Mouse (Mus musculus) thymus, postnatal 36 days (tissue): ENCODE results near the gene Tmc6.
"Not testable (repeated sequence)": the region's sequence is repeated elsewhere in the genome, so short reads cannot be mapped to it uniquely, and the experiment has no call there.

Source experiments
- DNase-seq, 2 experiments: peaks; one replicate each; pipeline ENCODE4 v3.0.0; 2022; ENCODE audit warnings: mixed read lengths in 2 of 2

The Tmc6 gene

DNA sequence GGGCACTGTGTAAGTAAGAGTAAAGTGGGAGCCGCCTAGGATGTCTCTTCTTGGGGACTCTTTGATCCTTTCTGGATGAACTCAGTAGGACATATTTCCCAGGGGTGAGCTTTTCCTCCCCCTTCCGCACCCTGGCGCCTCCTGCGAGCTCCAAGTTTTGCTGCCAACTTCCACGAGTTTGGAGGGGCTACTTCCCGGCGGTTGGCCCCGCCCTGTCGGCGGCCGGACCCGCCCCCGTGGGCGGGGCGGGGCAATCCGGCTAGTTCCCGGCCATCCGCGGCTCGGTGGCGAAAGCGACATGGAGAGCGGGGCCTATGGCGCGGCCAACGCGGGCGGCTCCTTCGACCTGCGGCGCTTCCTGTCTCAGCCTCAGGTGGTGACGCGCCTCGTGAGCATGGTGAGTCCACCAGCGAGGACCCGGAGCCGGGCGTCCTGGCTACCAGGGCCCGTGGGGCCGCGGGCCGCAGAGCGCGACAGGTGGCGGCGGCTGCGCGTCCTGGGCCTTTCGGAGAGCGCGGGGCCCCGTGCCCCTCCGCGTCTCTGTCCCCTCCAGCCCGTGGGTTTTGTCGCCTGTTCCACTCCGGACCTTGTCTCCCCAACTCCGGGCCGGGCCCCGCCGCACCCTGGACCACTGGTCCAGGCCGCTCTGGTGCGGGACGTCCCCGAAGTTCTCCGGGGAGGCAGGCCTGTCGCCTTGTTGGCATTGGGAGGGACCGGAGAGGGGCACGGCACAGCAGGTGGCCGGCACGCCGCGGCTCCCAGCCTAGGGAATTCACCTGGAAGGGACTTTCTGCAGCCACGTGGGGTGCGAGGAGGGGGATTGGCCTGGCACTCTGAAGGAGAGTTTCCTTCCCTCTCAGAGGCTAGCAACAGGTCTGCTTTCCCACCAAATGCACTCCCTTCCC is 27.7 kb upstream of the Tmc6 start, which contains the start of the genes Gm20708 and Syngr2:
Gene Gm20708, plus strand, starts transcription at position 262 of the 905 bp plus-strand sequence.
Gene Syngr2, plus strand, starts transcription at position 262 of the 905 bp plus-strand sequence.
- peak; percentile 75 to 76 for DNase-seq

- no peak for DNase-seq
Measured at GRCm38 (mm10) chr11:117806781-117807180, 24.8 kb upstream of the Tmc6 start.

GRCm38 (mm10) chr11:117803166-117803688 is 21.2 kb upstream of the Tmc6 start:
- DNase-seq: no peak

DNA sequence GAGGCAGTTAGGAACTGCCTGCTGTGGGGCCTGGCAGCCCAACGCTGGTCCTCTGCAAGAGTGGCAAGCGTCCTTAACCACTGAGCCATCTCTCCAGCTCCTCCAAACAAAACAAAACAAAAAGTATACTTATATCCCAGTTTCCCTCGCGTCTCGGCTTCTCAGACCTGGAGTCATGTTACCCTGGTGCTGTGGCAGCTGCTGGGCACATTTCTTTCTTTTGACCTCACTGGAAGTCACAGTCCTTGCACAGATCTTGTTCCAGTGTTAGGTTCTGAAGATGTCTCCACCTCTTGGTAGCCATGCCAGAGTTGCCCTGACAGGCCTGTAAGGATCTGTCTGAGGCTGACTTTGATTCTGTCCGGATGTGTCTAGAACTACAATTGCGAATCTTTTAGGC is 19.7 kb upstream of the Tmc6 start:
- DNase-seq: no peak

DNA sequence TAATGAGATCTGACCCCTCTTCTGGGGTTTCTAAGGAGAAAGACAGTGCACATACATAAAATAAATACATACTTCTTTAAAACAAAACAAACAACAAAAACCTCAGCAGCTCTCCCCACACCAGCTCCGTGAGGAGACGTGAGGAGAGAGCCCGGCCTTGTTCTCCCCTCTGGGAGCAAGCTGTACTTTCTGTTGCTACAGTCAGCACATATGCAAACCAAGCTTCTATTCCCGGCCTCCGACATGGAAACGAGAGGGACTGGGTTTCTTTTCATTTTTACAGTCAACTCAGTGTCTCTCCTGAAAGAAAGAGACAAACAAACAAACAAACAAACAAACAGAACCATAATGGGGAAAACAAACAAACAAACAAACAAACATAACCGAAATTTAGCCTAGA is 18.0 kb upstream of the Tmc6 start:
- DNase-seq: no peak

GRCm38 (mm10) chr11:117799174-117799573 is 17.2 kb upstream of the Tmc6 start:
- DNase-seq: no peak

DNA sequence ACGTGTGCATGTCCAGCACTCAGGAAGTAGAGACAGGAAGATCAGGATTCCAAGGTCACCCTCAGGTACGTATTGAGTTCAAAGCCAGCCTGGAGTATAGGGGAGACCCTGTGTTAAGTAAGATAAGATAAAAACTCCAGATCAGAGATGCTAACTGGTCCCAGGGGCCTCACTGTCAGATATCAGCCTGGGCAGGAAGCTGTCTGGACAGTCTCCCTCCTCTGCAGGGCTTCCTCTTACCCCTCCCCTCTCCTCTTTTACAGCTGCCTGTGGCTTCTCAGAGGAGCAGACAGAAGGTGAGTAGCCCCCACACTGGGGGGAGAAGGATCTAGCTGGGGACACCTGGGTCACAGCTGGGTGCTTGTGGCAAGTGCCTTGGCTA is 16.2 kb upstream of the Tmc6 start:
- peak in 1 of 2 experiments; percentile 52 for DNase-seq

DNA sequence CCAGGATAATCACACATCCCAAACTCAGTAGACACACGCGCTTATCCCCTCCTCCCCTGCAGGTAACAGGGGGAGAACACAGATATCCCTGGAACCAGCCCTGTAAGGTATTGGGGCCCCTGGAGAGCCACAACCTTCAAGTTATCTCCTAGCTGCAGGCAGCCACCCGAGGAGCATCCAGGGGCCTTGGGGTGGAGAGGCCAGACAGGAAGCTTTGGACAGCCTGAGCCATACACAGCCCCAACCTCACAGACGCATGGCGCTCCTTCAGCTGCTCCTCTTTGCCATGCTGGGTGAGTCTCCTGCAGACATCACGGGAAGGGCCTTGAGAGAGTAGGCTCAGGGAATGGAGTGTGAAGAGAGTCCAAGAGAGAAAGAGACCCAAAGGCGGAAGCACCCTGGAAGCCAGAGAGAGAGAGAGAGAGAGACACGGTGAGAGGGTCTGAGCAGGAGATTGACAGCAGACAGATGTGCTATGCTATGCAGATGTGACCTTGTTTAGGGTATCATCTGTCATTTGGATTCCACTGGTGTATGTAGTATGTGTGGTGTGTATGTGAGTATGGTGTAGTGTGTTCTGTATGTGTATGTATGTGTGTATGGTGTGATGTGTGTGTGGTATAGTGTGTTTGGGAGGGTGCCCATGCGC is 15.6 kb upstream of the Tmc6 start, which contains the start of gene 6030468B19Rik:
Gene 6030468B19Rik, plus strand, starts transcription at position 150 of the 649 bp plus-strand sequence.
- DNase-seq: no peak

DNA sequence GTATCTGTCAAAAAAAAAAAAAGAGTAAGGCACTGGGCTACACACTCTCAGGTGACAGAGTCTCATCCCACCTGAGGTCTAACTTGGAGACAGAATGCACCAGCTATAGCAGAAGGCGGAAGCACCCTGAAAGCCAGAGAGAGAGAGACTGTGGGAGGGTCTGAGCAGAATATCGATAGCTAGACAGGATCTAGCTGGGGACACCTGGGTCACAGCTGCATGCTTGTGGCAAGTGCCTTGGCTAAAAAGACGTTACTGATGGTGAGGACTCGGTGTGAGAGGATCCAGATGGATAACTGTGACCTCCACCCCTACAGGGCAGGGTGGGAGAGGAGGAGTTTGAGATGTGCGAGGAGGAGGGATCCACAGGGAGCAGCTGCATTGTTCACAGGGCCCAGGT is 15.0 kb upstream of the Tmc6 start:
- DNase-seq: no peak

DNA sequence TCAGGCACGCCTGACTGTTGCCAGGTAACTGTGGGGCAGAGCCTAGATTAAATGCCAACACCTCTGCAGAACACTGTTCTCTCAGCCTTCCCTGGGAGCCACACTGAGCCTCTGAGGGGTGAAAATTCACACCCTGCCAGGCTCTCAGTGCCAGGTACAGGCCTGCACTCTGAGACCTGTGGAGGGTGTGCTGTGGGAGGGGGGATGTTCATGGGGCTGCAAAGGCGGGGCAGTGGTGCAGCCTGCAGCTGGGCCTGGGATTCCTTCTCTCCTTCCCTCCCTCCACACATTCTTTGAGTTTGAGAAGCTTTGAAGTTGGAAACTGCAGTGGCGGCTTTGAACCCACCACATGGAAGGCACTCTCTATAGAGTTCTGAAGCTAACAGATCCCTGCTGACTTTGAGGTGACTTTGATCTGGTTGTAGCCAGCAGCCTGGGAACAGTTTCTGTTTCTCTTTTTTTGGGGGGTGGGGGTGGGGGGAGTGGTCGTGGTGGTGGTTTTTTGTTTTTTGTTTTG is 12.1 kb upstream of the Tmc6 start:
- peak in 1 of 2 experiments; percentile 56 for DNase-seq

- DNase-seq: peak; percentile 39 to 71
Measured at GRCm38 (mm10) chr11:117792281-117792888, 10.4 kb upstream of the Tmc6 start.

DNA sequence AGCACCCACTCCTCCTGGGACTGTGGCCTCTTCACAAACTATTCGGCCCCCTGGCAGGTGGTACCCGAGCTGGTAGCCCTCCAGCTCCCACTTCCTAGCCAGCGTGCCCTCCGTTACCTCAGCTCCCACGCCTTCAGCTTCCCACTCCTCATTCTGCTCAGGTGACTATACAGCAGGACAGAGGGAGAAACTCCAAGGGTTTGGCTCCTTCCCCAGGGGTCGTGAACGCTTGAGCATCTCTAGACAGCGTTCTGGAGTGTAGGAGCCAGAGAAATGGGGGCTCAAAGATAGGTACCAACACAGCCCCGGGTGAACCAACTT is 9.4 kb upstream of the Tmc6 start:
- DNase-seq: no peak

GRCm38 (mm10) chr11:117790703-117791440 is 8.9 kb upstream of the Tmc6 start:
- no peak for DNase-seq

GRCm38 (mm10) chr11:117790286-117790685 is 8.3 kb upstream of the Tmc6 start:
- DNase-seq: peak; percentile 69 to 71

DNA sequence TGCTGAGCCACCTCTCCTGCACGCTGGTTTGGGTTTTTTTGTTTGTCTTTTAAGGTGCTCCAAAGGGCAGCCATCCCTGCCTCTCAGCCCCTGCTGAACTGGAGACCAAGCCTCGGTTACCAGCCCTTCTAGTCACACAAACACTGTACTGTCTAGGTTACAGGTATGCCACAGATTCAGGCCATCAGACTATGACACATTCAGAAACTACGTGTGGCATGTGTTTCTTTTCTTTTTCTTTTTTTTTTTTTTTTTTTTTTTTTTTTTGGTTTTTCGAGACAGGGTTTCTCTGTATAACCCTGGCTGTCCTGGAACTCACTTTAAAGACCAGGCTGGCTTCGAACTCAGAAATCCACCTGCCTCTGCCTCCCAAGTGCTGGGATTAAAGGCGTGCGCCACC is 6.5 kb upstream of the Tmc6 start:
- DNase-seq: not testable (repeated sequence)

DNA sequence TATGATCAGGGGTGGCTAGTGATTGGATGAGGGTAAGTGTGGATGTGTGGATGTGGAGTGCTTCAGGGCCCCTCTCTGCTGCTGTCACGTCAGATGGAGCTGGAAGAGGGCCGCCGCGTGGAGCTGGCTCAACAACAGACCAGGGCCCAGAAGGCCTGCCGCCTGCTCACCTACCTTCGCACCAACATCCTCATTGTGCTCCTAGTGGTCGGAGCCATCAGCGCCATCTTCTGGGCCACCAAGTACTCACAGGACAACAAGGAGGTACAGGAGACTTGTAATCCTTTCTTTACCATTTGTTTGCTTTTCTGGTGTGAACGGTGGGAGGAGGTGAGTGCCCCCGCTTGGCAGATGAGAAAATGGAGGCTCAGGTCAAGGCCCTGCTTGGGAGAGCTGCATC is 4.3 kb upstream of the Tmc6 start:
- peak; percentile 71 to 79 for DNase-seq

GRCm38 (mm10) chr11:117783683-117784309 is 1.8 kb upstream of the Tmc6 start:
- DNase-seq: peak; percentile 37 to 69

- DNase-seq: peak; percentile 95
Measured at GRCm38 (mm10) chr11:117783089-117783488, 1.1 kb upstream of the Tmc6 start.

- no peak for DNase-seq
Measured at GRCm38 (mm10) chr11:117782705-117783034, 672 bp upstream of the Tmc6 start.

GRCm38 (mm10) chr11:117781199-117781821 is 688 bp downstream of the Tmc6 start:
- DNase-seq: peak; percentile 84 to 91

DNA sequence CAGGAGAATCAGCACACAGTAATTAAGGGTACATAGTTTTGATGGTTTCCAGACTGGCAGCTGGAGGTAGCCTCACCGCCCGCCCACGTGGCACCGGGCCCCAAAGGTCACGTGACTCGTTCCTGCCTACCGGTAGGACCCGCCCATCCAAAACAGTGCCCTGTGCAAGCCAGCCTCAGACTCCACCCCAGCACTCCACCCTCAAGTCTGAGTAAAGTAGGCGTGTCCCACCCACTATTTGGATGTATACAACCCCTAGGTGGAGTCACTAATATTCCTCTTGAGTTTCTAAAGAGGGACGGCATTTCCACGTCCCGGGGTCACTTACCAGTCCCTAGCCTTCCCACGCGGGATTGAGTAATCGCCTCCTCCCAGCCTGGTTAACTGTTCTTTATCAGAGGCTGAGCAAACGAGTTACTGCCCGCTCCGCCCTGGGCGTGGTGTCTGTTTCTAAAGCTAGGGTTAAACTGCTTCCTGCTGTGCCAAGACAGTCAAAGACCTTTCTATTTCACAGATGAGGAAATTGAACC is 1.4 kb downstream of the Tmc6 start:
- DNase-seq: peak; percentile 90 to 97
